Mouse (Mus musculus): ENCODE results near the gene Morn3.
A peak's percentile ranks its signal among the peaks of the same experiment; 100 is the strongest.

Gene Morn3

GRCm38 (mm10) chr5:123059757-123060520 is 13.1 kb upstream of the Morn3 start:
- DNase-seq: peak; percentile 72

GRCm38 (mm10) chr5:123058251-123059102 is 11.7 kb upstream of the Morn3 start:
- peak; percentile 52 for DNase-seq

DNA sequence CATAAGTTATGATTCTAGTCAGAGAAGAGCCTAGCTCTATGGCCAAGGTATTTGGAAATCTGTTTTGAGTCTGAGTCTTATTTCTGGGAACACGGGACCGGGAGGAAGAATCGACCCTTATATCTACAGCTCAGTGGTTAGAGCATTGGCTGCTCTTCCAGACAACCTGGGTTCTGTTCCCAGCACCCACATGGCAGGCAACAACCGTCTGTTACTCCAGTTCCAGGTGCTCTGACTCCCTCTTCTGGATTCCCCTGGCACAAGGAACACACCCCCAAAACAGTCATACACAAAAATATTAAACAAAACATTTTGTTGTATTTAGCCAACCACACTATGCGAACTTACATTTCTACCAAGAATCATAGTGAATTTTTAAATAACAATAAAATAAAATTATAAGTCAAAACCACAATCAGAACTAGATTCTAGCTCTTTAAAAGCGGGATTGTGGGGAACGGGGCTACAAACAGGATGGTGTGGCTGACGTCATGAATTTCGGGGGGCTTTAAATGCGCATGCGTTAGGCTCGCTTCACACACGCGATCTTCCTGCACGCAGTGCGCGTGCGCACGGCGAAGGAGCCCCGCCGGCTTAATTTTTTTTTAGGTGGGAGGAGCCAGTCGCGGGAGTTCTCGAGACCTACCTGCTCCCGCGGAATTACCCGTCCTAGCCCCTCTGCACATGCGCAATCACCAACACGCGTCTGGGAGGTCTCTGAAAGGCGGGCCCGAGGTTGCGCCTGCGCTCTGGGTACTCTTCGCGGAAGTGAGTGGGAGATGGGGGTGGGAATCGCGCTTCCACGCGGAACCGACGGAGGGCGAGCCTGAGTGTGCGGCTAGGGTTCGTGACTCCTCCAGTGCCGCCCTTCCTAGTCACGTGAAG is 10.8 kb upstream of the Morn3 start:
- peak; percentile 99 for DNase-seq

- peak; percentile 57 for DNase-seq
Observed at GRCm38 (mm10) chr5:123051736-123052135, 4.9 kb upstream of the Morn3 start.

GRCm38 (mm10) chr5:123050918-123051317 is 4.1 kb upstream of the Morn3 start:
- no peak for DNase-seq

- peak; percentile 68 for DNase-seq
Observed at GRCm38 (mm10) chr5:123049271-123049670, 2.5 kb upstream of the Morn3 start.

GRCm38 (mm10) chr5:123045561-123046295 is 1.1 kb downstream of the Morn3 start:
- DNase-seq: peak; percentile 67

DNA sequence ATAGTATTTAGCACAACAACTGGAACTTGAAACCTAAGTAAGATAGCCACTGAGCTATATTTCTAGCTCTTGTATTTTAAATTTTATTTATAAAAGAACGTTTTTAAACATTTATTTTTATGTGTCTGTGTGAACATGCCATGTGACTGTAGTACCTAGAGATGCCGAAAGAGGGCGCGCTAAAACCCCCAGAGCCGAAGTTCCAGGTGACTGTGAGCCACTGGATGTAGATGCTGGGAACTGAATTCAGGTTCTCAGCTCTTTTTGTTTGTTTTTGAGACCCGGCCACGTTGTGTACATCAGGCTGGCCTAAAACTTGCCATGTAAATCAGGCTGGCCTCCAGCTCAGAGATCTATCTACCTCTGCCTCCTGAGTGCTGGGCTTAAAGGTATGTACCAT is 3.0 kb downstream of the Morn3 start:
- DNase-seq: peak; percentile 75

- DNase-seq: peak; percentile 44
Observed at GRCm38 (mm10) chr5:123040796-123041195, 6.0 kb downstream of the Morn3 start.

GRCm38 (mm10) chr5:123039120-123039752 is 7.6 kb downstream of the Morn3 start:
- peak; percentile 95 for DNase-seq

- DNase-seq: no peak
Observed at GRCm38 (mm10) chr5:123038115-123038514, 8.7 kb downstream of the Morn3 start.

DNA sequence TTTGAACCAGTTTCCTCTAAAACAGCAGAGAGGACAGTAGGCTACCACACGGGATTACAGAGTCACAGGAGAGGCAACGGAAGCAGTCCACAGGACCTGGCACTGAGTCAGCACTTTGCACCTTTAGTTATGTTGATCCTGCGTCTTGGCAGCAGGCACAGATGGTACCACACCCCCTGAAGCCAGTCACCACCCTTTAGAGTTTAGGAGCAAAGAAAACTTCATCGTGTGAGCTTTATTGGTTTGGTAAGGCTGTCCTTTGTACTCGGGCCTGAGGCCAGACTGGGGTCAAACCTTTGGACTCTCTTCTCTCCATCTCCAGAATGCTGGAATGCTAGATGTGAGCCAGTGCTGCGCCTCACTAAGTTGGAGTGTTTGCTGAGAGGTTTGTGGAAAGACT is 11.3 kb downstream of the Morn3 start:
- DNase-seq: peak; percentile 32

DNA sequence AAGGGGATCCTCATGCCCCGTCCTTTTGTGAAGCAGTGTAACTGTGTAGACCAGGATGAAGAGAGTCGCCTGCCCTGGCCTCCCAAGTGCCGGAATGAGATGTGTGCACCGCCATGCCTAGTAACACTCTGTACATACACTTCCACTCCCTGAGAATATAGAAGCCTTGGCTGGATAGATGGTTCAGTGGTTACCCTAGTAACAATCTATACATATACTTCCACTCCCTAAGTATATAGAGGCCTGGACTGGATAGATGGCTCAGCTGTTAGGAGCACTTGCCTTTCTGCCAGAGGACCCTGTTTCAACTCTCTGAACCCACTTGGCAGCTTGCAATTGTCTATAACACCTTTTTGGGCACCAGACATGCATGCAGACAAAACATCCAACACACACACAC is 11.7 kb downstream of the Morn3 start:
- DNase-seq: no peak

DNA sequence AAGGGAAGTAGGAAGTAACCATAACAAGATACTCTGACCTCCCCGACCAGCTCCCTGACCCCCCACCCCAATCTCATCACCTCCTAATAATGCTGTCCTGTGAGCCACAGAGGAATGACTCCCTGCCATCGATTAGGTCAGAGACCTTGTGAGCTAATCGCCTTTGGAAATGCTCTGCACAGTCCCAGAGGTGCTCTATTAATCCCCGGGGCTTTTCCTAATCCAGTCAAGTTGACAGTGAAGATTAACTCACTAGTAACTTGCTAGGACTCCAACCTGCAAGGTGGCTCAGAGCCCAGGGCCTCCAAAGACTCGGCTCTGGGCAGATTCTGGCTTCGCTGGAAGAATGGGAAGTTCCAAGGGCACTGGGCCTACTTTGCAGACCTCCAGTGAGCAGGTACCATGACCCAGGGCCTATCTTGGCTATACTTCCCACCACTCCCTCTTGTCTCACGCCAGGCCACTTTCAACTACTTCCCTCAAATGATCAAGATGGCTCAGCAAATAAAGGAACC is 13.1 kb downstream of the Morn3 start:
- DNase-seq: no peak

DNA sequence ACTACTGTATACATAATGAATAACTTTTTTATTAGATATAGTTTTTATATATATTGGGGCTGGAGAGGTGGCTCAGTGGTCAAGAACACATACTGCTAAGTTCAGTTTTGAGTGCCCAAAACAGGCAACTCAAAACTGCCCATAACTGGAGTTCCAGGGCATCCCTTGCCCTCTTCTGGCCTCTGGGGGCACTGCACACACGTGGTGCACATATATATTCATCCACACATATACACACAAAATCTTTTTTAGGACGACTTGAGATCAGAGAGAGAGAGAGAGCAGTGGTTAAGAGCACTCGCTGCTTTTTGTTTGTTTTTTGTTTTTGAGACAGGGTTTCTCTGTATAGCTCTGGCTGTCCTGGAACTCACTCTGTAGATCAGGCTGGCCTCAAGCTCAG is 15.5 kb downstream of the Morn3 start:
- no peak for DNase-seq

DNA sequence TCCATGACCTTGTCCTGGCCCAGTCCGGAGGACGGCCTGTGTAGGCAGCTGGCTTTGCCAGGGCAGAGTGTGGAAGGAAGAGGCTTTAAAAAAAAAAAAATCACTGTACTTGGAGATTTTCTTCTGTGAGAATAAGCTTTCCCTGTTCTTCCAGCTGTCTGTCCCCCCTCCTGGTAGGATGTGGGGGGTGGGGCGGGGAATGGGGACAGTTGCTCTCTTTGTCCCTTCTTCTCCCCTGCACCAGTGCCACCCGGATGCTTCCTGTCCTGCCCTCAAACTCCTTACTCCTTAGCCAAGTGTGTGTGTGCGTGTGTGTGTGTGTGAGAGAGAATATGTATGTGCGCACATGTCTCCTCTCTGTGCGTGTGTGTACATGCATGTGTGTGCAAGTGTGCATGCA is 17.1 kb downstream of the Morn3 start:
- DNase-seq: no peak

DNA sequence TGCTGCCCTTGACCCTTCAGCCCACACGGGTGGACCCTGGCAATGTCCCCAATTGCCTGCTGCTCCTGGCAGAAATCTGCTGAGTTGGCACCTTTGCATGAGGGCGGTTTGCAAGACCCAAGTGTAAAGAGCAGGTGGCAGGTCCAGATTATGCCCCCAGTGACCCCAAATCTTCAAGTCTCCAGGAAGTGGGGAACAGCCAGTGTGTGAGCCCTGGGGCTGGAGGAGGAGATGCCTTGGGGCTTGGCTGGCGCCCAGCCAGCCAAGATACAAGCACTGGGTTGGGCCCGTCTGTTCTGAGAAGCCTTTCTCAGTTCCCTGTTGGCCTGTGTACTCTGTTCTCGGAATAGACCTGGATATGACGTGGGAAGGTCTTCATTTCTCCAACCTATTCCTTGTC is 19.4 kb downstream of the Morn3 start:
- DNase-seq: no peak

DNA sequence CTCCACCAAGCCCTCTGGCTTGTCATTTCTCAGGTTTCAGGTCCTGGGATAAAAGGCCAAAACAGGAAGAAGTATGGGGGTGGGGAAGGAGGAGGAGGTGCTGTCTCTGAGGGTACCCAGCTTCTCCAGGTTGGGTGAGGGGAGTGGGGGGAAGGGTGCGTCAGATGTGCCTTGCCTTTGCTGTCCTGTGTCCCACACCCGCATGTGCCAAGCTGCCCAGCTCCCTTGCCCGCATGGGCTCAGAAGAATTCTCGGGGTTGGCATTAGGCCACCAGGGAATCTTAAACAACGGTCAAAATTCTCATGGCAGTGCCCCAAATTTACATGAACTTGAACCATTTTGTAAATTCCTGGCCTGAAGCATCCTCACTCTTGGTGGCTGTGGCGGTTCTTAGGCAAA is 20.4 kb downstream of the Morn3 start:
- peak; percentile 28 for DNase-seq

GRCm38 (mm10) chr5:123024965-123025573 is 21.7 kb downstream of the Morn3 start:
- DNase-seq: peak; percentile 34

DNA sequence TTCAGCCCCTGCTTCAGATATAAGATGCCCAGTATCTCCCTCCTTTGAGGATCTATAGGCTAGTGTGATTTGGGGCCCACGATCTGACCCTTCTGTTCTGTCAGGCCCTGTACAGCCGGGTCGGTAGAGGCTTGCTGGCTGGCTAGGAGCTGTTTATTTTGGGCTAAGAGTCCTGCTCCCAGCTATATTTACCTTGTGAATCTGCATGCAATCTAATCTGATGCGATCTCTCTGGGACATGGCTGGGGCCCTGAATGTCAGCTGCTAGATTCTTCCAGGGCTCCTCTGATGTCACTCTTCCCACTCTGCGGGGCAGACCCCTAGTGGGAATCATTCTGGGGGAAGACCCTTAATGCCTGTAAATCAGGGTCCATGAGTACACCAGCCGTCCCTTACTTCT is 22.5 kb downstream of the Morn3 start:
- DNase-seq: no peak

DNA sequence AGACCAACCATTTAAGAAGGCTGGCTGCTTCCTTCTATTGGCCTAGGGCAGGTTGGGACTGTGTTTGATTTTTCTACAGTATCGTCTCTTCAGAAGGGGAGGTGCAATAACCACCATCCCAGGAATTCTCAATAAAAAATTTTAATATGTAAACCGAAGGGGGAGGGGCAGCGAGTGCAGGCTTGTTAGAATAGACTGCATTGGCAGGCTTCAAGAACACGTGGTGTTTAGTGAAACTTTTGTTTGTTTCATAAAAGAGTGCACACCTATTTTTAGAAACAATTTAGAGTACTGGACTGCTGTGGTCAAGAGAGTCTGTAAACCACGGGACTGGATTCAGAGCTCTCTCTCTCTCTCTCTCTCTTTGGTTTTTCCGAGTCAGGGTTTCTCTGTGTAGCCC is 23.8 kb downstream of the Morn3 start:
- no peak for DNase-seq

Measured in thymus, postnatal 4 days (tissue).